Mouse (Mus musculus) adrenal gland, postnatal 36 days (tissue): ENCODE measurements around the gene Tmem262. TPM values are rescaled to one million over a fixed set of nuclear protein-coding genes. Genes with fewer than 3 reads are reported as not detected.

Source experiments
- DNase-seq, 2 experiments: peaks; one replicate each; pipeline ENCODE4 v3.0.0; 2021; ENCODE audit warnings: mixed read lengths in 1 of 2
- microRNA-seq: library from miRNA; unstranded; fragments of <30 nt; microRNA quantifications from one replicate; pipeline ENCODE4 v1.2.0, GENCODE M21; 2021
- total RNA-seq, 2 experiments: library from RNA; stranded (reverse); gene quantifications; 2 replicates each; pipeline ENCODE4 v1.2.3; 2021

Tmem262 gene
- total RNA-seq, 2 experiments from 2014 or later: not detected

- no peak for DNase-seq
These were observed 22.5 kb downstream of the Tmem262 start for GRCm38 (mm10) chr19:6102169-6102853.

- no peak for DNase-seq
These were observed 24.6 kb downstream of the Tmem262 start for GRCm38 (mm10) chr19:6104476-6104875.

- no peak for DNase-seq
These were observed 25.8 kb downstream of the Tmem262 start, which contains the start of gene Naaladl1 for GRCm38 (mm10) chr19:6105586-6105985. TSS of gene Naaladl1 (plus strand) at chr19:6105782.

- DNase-seq: no peak
These were observed 33.3 kb downstream of the Tmem262 start for GRCm38 (mm10) chr19:6113116-6113515.

- peak; percentile 21 to 66 for DNase-seq
These were observed 36.4 kb downstream of the Tmem262 start for GRCm38 (mm10) chr19:6116113-6116850.

DNA sequence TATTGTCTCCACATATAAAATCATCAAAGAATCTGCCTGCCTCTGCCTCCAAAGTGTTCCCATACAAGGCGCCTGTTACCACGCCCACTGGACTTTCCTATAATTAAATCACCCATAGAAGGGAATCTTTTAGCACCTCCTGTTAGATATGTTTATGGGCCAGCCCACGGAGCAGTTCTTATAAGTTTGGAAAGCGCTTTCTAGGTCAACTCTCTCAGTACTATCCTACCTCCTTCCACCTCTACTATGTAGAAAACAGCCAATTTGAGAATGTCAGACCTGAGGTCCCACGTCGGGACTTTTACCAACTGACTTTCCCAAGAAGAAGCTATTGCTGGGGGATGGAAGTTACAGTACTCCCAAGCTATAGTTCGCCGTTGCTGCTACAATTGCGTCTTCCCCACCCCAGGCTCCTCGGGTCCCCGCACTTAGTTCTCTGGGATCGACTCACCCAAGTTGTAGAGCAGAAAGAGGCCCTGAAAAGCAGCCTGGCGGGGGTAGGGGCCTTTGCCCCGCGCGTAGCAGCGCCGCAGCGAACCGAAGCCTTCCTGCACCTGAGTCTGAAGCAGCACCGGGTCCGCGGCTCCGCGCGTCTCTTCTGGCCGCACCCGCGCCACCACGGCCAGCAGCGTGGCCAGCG, 37.6 kb downstream of the Tmem262 start:
- no peak for DNase-seq

GRCm38 (mm10) chr19:6117986-6118676, 38.3 kb downstream of the Tmem262 start, which contains the start of gene Sac3d1:
TSS of gene Sac3d1 (minus strand) at chr19:6118650.
- DNase-seq: peak; percentile 91 to 92

- DNase-seq: peak in 1 of 2 experiments; percentile 13
These were observed 38.9 kb downstream of the Tmem262 start for GRCm38 (mm10) chr19:6118677-6119185.

DNA sequence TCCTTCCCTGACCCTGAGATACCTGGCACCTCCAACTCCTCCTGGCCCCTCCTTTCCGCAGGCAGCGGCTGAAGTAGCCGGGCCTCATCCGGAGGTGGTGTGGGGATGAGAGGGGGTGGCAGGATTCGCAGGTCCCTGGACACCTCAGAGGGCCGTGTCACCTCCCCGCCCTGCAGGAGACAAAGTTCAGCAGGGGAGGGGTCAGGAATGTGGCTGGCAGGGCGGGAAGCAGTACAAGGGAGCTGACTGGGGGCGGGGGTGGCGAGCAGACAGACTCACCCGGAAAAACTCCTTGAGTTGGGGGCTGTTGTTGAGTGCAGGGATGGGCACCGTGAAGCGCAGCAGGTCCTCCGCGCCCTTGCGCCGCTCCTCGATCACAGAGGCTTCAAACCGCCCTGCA, 41.9 kb downstream of the Tmem262 start:
- no peak for DNase-seq

GRCm38 (mm10) chr19:6123330-6123729, 43.5 kb downstream of the Tmem262 start:
- DNase-seq: no peak

- no peak for DNase-seq
These were observed 45.1 kb downstream of the Tmem262 start for GRCm38 (mm10) chr19:6124898-6125297.

GRCm38 (mm10) chr19:6126289-6126688, 46.5 kb downstream of the Tmem262 start:
- DNase-seq: peak; percentile 21 to 62

DNA sequence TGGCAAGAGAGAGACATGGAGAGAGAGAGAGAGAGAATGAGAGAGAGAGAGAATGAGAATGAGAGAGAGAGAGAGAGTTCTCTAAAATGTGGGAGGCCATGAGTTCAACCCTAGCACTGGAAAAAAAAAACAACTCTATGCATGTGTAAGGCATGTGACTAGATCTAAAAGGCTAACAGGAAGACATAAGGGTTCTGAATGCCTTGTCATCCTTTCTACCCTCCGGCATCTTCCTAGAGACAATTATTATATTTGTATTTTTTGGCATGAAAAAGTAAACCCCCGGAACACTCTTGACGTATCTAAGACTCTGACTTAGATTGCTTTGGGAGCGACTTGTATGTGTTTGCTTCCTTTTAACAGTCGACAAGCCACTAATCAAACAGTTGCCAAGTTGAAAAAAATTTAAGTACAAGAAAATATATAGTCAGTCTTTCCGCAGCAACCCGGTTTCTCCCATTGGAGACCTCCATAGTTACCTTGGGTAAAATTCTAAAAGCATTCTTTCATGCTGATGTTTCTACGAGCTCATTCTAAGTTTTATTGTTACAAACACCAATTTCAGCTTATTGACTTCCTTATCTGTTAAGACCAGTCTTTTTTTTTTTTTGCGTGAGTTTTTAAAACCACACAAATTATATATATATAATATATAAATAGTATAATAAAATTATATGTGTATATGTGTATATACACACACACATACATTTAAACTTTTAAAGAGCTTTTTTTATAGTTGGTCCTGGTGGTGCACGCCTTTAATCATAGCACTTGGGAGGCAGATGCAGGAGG, 47.2 kb downstream of the Tmem262 start:
- no peak for DNase-seq

DNA sequence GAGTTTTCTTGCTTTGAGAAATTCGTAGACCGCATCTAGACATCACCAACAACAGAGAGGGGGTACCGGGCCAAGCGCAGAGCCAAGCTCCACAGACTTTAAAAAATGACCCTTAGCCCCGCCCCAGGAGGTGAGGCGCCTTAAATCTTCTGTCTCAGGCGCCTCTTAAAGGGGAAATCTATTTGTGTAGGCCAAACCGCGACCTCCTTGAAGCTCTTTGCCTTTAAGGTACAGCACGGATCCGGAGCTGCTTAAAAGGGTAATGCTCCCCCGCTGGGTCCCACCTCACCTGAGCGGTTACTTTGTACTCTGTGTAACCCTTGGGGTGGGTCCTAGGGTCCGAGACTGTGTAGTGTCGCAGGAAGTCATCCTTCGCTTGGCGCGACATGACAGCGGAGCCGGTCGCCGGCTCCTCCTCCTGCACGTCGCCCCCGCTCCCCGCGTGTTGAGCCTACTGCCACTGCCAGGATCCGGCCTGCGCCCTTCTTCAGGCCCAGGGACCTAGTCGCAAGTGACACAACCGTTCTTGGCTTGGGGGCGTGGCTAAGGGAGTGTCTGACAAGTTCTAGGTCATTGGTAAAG, 48.0 kb downstream of the Tmem262 start, which contains the start of gene Snx15:
TSS of gene Snx15 (minus strand) at position 545 of the 582 bp plus-strand sequence.
- DNase-seq: peak; percentile 96 to 97

Small RNA genes within 50 kb of the gene (microRNA-seq; reads per million reads assigned to microRNA genes)
- 1.2 reads per million for gene Mir6988

Other genes starting within 250 kb of the Tmem262 start
- gene Frmd8, start 204.8 kb upstream of the Tmem262 start, total RNA-seq: 10 to 100 TPM; 35.5 to 52.6 TPM
- 10 to 100 TPM in 1 of 2 experiments, 1 to 10 TPM in 1; 9.4 to 33.2 TPM for gene Slc25a45, start 202.2 kb upstream of the Tmem262 start, total RNA-seq
- gene Tigd3, start 185.9 kb upstream of the Tmem262 start, total RNA-seq: 1 to 10 TPM in 1 of 2 experiments, under 1 TPM in 1; 0.92 to 1.4 TPM
- gene Dpf2, start 167.0 kb upstream of the Tmem262 start, total RNA-seq: 100 to 1,000 TPM in 1 of 2 experiments, 10 to 100 TPM in 1; 89.6 to 120 TPM
- 1 to 10 TPM; 6.0 to 6.2 TPM for gene Cdc42ep2, start 155.2 kb upstream of the Tmem262 start, total RNA-seq
- gene Pola2, start 115.8 kb upstream of the Tmem262 start, total RNA-seq: 10 to 100 TPM; 22.9 to 23.7 TPM
- gene Slc22a20, start 93.9 kb upstream of the Tmem262 start, total RNA-seq: not detected
- 10 to 100 TPM; 27.9 to 35.6 TPM for gene Capn1, start 64.1 kb upstream of the Tmem262 start, total RNA-seq
- 10 to 100 TPM; 57.5 to 61.2 TPM for gene Syvn1, start 33.5 kb upstream of the Tmem262 start, total RNA-seq
- 10 to 100 TPM; 58.2 to 58.6 TPM for gene Mrpl49, start 22.2 kb upstream of the Tmem262 start, total RNA-seq
- gene Fau, start 22.2 kb upstream of the Tmem262 start, total RNA-seq: 1,000 to 10,000 TPM; 1,081 to 1,082 TPM
- 10 to 100 TPM; 29.7 to 34.8 TPM for gene Znhit2, start 18.8 kb upstream of the Tmem262 start, total RNA-seq
- gene Tm7sf2, start 11.7 kb upstream of the Tmem262 start, total RNA-seq: 10 to 100 TPM; 22.9 to 42.0 TPM
- gene Vps51, start 2.8 kb upstream of the Tmem262 start, total RNA-seq: 10 to 100 TPM; 51.9 to 59.8 TPM
- gene Gm28374, start 2.2 kb downstream of the Tmem262 start, total RNA-seq: under 1 TPM in 1 of 2 experiments, not detected in 1; 0.83 TPM
- 10 to 100 TPM; 34.2 to 37.4 TPM for gene Zfpl1, start 4.9 kb downstream of the Tmem262 start, total RNA-seq
- 1 to 10 TPM; 1.8 to 2.2 TPM for gene Cdca5, start 5.0 kb downstream of the Tmem262 start, total RNA-seq
- not detected for gene AC131692.1, start 14.4 kb downstream of the Tmem262 start, total RNA-seq
- under 1 TPM in 1 of 2 experiments, not detected in 1; 0.10 TPM for gene Naaladl1, start 25.7 kb downstream of the Tmem262 start, total RNA-seq
- gene Sac3d1, start 38.6 kb downstream of the Tmem262 start, total RNA-seq: 10 to 100 TPM; 15.4 to 17.7 TPM
- 10 to 100 TPM; 29.0 to 29.2 TPM for gene Snx15, start 48.3 kb downstream of the Tmem262 start, total RNA-seq
- 1 to 10 TPM; 1.2 to 2.0 TPM for gene Batf2, start 61.0 kb downstream of the Tmem262 start, total RNA-seq
- 10 to 100 TPM; 80.5 to 81.7 TPM for gene Arl2, start 61.5 kb downstream of the Tmem262 start, total RNA-seq
- 1 to 10 TPM; 1.7 TPM for gene Majin, start 104.4 kb downstream of the Tmem262 start, total RNA-seq
- gene Gpha2, start 146.3 kb downstream of the Tmem262 start, total RNA-seq: 10 to 100 TPM; 25.5 to 27.9 TPM
- gene Ppp2r5b, start 155.8 kb downstream of the Tmem262 start, total RNA-seq: 100 to 1,000 TPM in 1 of 2 experiments, 10 to 100 TPM in 1; 83.5 to 129 TPM
- 10 to 100 TPM; 30.7 to 33.3 TPM for gene Atg2a, start 161.6 kb downstream of the Tmem262 start, total RNA-seq
- gene Ehd1, start 196.7 kb downstream of the Tmem262 start, total RNA-seq: 100 to 1,000 TPM; 119 to 188 TPM
- gene Cdc42bpg, start 226.4 kb downstream of the Tmem262 start, total RNA-seq: 10 to 100 TPM; 22.6 to 23.5 TPM